Mouse (Mus musculus): Measurements from ENCODE around the gene Fbxw4.

Gene Fbxw4

DNA sequence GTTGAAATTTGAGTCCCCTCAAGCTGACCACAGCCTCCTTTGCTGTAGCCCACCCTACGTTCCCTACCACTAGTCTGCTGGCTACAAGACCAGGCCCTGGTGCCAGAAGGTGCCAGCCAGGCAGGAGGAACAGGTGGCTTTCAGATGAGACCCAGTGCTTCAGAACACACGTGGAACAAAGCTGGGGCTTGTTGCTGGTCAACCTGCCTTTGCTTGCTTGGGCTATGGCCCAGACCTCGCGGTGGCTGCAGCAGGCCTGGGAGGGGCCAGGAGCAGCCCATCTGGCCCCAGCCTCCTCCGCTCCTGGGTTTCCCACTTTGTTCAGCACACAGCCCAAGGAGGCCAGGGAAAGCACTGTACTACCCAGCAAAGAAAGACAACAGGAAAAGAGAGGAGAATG, 49.3 kb downstream of the Fbxw4 start:
- peak; percentile 35 for DNase-seq

- DNase-seq = no peak
Observed at GRCm38 (mm10) chr19:45608648-45609339, 51.3 kb downstream of the Fbxw4 start.

DNA sequence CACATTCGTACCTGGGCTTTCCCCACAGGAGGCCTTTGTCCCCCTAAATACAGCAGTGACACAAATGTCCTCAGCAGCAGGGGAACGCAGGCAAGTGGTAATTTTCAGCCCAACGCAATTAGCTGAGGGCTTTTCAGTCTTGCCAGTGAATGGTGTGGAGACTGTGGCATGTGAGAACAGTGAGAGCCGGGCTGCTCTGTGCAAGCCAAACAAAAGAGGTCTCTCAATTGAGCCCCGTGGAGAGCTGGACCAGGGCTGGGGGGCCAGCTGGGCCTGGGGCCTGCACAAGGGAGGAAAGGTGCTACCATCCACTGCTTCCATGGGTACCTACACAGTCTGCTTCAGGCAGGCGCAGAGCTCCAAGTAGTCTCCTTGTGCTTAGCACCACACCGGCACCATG, 52.6 kb downstream of the Fbxw4 start:
- DNase-seq = no peak

DNA sequence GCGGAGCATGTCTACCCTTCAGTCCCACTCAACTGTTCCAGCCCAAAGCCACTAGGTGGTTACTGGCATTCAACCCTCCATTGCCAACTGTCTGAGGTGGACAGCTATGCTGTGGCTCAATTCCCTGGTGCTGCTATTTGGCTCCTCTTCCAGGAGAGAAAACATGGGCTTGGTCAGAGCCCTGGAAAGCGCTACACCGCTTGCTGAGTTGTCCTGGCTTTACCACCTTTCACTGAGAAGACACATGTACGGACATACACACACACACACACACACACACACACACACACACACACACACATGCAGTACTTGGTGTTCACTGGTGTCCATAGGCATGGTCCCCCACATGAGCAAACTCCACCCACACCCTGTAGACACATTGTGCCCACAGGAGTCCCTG, 53.4 kb downstream of the Fbxw4 start:
- no peak for DNase-seq

DNA sequence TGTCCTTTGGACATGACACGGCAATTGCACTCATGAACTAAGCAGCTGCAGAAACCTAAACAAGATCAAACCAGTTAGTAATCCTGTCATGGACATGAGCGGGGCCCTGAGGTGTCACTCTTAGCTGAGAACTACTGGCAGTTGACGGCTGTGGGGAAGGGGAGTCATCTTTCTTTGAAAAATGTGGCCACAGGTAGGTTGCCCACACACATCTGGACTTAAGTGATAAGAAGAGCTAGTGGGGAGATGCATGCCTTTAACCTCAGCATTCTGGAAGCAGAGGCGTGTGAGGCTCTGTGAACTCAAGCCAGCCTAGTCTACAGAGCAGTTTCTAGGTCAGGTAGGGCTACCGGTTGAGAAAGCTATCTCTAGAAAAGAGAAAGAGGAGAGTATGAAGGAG, 57.5 kb downstream of the Fbxw4 start:
- no peak for DNase-seq

- DNase-seq = no peak
Observed at GRCm38 (mm10) chr19:45597106-45597505, 63.0 kb downstream of the Fbxw4 start.

GRCm38 (mm10) chr19:45596434-45596833, 63.7 kb downstream of the Fbxw4 start:
- no peak for DNase-seq

GRCm38 (mm10) chr19:45596019-45596418, 64.1 kb downstream of the Fbxw4 start:
- no peak for DNase-seq

DNA sequence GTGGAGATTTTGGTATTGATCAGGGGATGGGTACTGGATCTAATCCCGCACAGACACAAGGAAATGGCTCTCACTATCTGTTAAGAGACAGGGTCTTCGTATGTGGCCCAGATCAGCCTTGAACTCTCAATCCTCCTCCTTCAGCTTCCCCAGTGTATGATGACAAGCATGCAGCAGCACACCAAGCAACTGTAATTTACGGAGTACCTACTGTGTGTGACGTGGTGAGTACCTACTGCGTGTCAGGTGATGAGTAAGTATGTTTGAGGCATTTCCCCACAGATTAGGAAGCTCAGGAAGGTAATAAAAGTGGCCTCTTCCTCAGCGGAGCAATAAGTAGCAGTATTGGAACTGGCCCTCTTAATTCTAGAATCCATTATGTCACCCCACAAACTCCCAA, 64.6 kb downstream of the Fbxw4 start:
- DNase-seq = no peak

GRCm38 (mm10) chr19:45594079-45594478, 66.0 kb downstream of the Fbxw4 start:
- DNase-seq = no peak

DNA sequence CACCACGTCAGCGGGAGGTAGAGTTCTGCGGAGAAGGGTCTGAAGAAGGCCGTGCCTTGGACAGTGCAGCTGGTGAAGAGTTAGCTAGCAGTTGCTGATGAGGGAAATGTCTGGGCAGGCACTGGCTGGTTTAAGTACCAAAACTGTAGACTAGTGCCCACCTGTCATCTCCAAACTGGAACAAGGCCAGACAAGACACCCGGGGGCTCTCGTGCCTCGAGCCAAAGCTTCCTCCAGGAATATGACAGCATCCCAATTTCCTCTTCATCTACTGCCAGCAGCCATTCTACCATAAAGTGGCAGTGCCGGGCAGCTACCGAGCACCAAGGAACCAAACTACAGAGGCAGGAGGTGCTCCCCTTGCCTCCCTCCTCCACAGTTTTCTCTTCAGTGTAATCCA, 67.2 kb downstream of the Fbxw4 start:
- peak; percentile 43 for DNase-seq

- peak; percentile 33 for DNase-seq
Observed at GRCm38 (mm10) chr19:45591704-45592103, 68.4 kb downstream of the Fbxw4 start.

DNA sequence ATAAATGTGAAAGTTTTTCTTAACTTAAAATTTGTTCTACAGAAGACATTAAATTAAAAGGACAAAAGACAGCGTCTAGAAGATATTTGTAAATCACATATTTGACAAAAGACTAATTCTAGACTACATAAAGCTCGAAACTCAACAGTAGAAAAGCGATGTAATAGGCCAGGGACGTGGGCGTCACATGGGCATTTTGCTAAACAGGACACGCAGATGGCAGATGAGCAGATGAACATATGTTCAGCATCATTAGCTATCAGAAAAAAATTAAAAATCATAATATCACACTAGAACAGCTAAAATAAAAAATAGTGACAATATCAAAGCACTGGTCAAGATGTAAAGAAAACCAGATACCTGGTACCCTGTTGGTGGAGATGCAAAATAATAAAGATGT, 70.4 kb downstream of the Fbxw4 start:
- no peak for DNase-seq

DNA sequence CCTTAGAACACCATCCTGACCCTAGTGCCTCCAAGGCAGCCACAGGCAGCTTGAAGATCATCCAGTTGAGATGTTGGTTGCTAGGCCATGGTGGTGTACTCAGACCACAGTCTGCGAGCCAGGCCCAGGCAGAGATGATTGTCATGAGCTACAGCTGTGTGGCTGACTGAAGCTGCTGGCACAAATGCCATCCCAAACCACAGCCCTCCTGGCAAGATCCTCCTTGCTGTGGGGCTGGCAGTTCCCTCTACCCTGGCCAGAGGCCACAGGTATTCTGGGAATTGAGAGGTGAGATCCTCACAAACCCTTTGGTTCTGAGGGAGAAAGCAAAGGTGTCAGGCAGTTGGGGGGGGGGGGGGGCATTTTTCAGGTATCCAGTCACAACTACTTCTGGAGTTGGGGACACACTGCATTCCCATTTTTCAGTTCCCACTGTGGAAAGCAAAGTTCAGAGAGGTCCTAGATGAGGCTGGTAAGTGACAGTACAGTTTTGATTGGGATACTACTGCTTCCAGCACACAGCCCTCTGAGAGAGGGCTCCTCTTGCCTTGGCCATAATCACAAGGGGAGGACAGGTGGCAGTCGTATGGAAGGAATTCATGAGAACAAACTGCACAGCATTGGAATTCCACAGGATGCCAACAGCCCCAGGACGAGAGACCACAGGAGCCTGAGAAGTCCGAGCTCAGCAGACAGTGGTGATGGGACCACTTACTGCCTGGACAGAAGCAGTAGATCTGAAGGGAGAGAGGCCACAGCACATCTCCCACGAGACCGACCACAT, 72.4 kb downstream of the Fbxw4 start:
- no peak for DNase-seq

DNA sequence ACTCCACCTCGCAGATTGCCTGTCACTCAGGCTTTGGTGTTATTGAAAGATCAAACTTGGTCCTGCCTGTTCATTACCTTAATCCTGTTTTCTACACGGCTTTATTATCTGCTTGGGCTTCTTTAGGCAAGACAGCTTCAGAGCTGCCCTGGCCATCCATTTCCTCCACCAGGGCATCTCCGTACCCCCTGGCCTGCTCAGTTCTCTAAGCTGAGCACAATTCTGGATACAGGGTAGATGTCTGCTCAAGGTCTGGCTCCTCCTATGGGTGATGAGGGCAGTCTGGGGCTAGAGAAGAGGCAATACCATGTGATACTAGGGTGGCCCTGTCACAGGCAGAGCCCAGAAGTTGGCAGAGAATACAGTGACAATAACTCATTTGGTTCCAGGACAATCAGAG, 73.3 kb downstream of the Fbxw4 start:
- DNase-seq = no peak

- no peak for DNase-seq
Observed at GRCm38 (mm10) chr19:45584856-45585620, 75.1 kb downstream of the Fbxw4 start.

- no peak for DNase-seq
Observed at GRCm38 (mm10) chr19:45583136-45583535, 77.0 kb downstream of the Fbxw4 start.

- DNase-seq = no peak
Observed at GRCm38 (mm10) chr19:45582161-45582560, 78.0 kb downstream of the Fbxw4 start.

DNA sequence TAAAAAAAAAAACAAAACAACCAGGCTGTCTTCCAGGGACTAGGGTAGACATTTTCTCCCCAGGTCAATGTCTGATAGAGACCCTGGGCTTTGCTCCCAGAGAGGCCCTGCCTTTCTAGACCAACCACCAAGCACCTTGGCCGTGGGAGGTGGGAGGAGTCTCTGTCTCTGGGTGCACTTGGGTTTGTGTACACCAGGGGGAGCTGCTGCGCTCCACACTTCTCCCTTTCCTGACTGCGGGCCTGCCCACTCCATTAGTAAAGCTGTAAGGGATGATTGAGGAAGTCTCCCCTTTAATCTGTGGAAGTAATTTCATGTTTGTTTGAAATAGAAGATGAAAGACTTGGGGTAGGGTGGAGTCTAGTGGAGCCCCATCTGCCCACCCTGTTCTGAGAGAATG, 78.9 kb downstream of the Fbxw4 start:
- DNase-seq = no peak

DNA sequence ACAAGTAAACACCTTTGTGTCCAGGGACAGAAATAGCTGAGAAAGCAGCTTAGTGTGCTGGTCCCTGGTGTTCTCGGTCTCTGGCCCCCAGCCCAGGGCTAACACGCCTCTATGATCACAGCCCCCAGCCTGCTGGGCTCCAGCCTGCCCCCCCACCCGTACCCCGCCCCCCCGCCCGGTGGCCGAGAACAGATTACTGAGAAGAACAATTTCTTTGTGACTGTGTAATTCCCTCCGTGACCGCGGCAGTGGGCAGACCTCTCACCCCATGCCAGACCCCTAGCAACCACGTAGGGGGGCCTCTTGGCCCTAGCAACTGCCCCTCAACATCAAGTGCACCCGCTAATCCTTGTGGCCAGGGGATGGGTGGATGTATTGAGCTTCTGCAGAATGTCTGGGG, 79.9 kb downstream of the Fbxw4 start:
- no peak for DNase-seq

DNA sequence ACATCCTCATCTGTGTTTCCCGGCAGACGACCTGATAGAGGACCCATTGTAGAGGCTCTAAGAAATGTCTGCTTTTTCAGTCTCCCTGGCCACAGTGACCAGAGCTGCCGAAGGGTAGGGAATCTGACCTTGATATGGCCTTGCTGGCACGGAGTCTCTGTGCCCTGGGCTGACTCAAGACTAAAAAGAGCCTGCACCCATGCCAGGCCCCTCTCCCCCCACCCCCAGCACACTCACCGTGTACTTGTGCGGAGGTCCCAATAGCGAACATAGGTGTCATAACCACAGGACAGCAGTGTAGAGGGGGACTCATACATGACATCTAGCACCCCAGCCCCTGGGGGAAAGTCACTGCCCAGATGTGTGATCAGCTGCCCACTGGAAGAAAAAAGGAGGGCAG, 80.7 kb downstream of the Fbxw4 start:
- no peak for DNase-seq

- no peak for DNase-seq
Observed at GRCm38 (mm10) chr19:45578976-45579375, 81.1 kb downstream of the Fbxw4 start.

DNA sequence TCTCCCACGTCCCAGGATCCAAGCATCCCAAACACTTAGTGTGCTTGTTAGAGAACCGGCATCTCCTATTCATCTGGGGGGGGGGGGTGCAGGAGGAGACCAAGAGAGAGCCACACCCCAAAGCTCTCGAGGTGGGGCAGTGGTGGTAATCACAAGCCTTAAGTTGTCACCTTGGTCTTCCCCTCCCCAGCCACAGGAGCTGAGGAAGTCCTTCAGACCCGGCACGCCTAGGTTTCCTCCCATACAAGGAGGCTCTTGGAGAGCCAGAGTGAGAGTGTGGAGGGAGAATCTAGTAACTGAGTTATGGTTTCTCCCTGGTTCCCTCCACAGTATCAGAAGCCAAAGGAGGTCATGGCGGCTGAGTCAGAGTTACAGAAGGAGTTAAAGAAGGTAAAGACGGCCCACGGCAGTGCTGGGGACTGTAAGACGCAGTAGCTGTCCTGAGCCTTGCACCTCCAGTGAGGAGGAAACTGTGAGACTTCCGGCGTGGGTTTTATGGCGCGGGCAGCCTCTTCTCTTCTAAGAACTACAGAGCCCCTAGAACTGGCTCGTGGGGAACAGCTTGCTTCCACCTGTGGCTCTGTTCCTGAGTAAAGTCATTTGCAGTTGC, 82.9 kb downstream of the Fbxw4 start:
- DNase-seq = no peak

- DNase-seq = no peak
Observed at GRCm38 (mm10) chr19:45575632-45576001, 84.5 kb downstream of the Fbxw4 start.
